Mouse (Mus musculus) intestine, embryonic 14.5 days (tissue): ENCODE data around the gene Dennd5b. TPM values are rescaled to one million over a fixed set of nuclear protein-coding genes. Genes with fewer than 3 reads are reported as not detected.
A peak's percentile ranks its signal among the peaks of the same experiment; 100 is the strongest.
"Not testable (repeated sequence)": the region's sequence is repeated elsewhere in the genome, so short reads cannot be mapped to it uniquely, and the experiment has no call there.

Experiments used
- ATAC-seq: fragments of 200-750 bp; cut with Nextera tagmentation; replicated peaks from 2 replicates; pipeline ENCODE4 v1.8.0; 2017; ENCODE audit warnings: low read depth, moderate number of reproducible peaks, moderate TSS enrichment, moderate library complexity; ENCODE audit not compliant: low FRiP score, low TSS enrichment
- DNase-seq: peaks from one replicate; pipeline ENCODE4 v3.0.0-alpha.2; 2018; ENCODE audit warnings: low spot score
- H3K27ac ChIP-seq: fragments of 300-500 bp; sonication (generic); 2 replicates; pipeline ENCODE4 v1.5.1; 2014; ENCODE audit warnings: low read depth, mild to moderate bottlenecking, control low read depth
- H3K27me3 ChIP-seq: fragments of 300-500 bp; sonication (generic); replicated peaks from 2 replicates; pipeline ENCODE4 v1.6.1; 2014; ENCODE audit warnings: low read length, control low read depth; ENCODE audit not compliant: control insufficient read depth, insufficient read depth
- H3K36me3 ChIP-seq: fragments of 300-500 bp; sonication (generic); 2 replicates; pipeline ENCODE4 v1.6.1; 2014; ENCODE audit warnings: low read length, control low read depth; ENCODE audit not compliant: control insufficient read depth, insufficient read depth
- H3K4me1 ChIP-seq: fragments of 300-500 bp; sonication (generic); replicated peaks from 2 replicates; pipeline ENCODE4 v1.6.1; 2014; ENCODE audit warnings: low read length, control low read depth, mixed read lengths; ENCODE audit not compliant: control insufficient read depth, insufficient read depth
- H3K4me2 ChIP-seq: fragments of 300-500 bp; sonication (generic); 2 replicates; pipeline ENCODE4 v1.6.1; 2014; ENCODE audit warnings: low read length
- H3K4me3 ChIP-seq: fragments of 300-500 bp; sonication (generic); 2 replicates; pipeline ENCODE4 v1.5.1; 2014; ENCODE audit warnings: low read depth, low read length, control low read depth, mixed read lengths
- H3K9ac ChIP-seq: fragments of 300-500 bp; sonication (generic); 2 replicates; pipeline ENCODE4 v1.6.1; 2014; ENCODE audit warnings: mild to moderate bottlenecking, low read length
- H3K9me3 ChIP-seq: fragments of 300-500 bp; sonication (generic); 2 replicates; pipeline ENCODE4 v1.6.1; 2016; ENCODE audit warnings: low read length, control low read depth; ENCODE audit not compliant: control insufficient read depth
- WGBS: fragments of 180-500 bp; shearing (Covaris S2); extraction: QIAGEN DNeasy Blood & Tissue Kit; methylation state at CpG from one replicate; pipeline ENCODE4 v1.1.7; 2014; 5-methylcytosine and 5-hydroxymethylcytosine counted together
- polyA plus RNA-seq: library from polyadenylated mRNA; unstranded; fragments of >200 nt; fragmentation: Nextera tagmentation; extraction: Ambion mirVana; gene quantifications from 2 replicates; pipeline ENCODE4 v1.2.1, GENCODE M21; 2014

The Dennd5b gene
- polyA plus RNA-seq, 1 experiment from 2014 or later: 13.2 TPM

GRCm38 (mm10) chr6:148944767-148945508 is 156.5 kb downstream of the Dennd5b start:
- under 1% methylated on average over 92 of the region's 92 CpGs for WGBS
- Histone ChIP-seq H3K9me3 (no peaks in the 10 kb centered on the region), H3K9ac (peak overlapping the region; percentile 97), H3K4me3 (peak overlapping the region; percentile 68), H3K4me2 (peak overlapping the region; percentile 77), H3K4me1 (peaks cover 8% of the 10 kb centered on the region; the same call in 1 of the 2 replicates), H3K36me3 (peaks cover 11% of the 10 kb centered on the region; the same call in 1 of the 2 replicates), H3K27me3 (no peaks in the 10 kb centered on the region), H3K27ac (peak overlapping the region; percentile 95)
- peak; percentile 70 for ATAC-seq
- DNase-seq: peak; percentile 92

GRCm38 (mm10) chr6:148944344-148944766 is 157.1 kb downstream of the Dennd5b start:
- ATAC-seq (peak; percentile 14; the same call in 1 of the 2 replicates), DNase-seq (peak; percentile 82)
- 0% methylated on average over 30 of the region's 30 CpGs for WGBS
- peak overlapping the region; percentile 68 for H3K4me3 ChIP-seq
- peak overlapping the region; percentile 95 for H3K27ac ChIP-seq
- peaks cover 11% of the 10 kb centered on the region; the same call in 1 of the 2 replicates for H3K36me3 ChIP-seq
- H3K9ac ChIP-seq: peak overlapping the region; percentile 97
- peaks cover 10% of the 10 kb centered on the region; the same call in 1 of the 2 replicates for H3K4me1 ChIP-seq
- H3K9me3 ChIP-seq: no peaks in the 10 kb centered on the region
- H3K4me2 ChIP-seq: peak overlapping the region; percentile 77
- H3K27me3 ChIP-seq: no peaks in the 10 kb centered on the region

- peak overlapping the region; percentile 77 for H3K4me2 ChIP-seq
- H3K4me1 ChIP-seq: peaks cover 13% of the 10 kb centered on the region; the same call in 1 of the 2 replicates
- H3K9ac ChIP-seq: peak overlapping the region; percentile 97
- WGBS: 20% methylated on average over 3 of the region's 3 CpGs
- H3K27me3 ChIP-seq: no peaks in the 10 kb centered on the region
- no peak overlapping the region for H3K27ac ChIP-seq
- peaks cover 11% of the 10 kb centered on the region; the same call in 1 of the 2 replicates for H3K36me3 ChIP-seq
- H3K4me3 ChIP-seq: peak overlapping the region; percentile 68
- no peaks in the 10 kb centered on the region for H3K9me3 ChIP-seq
- DNase-seq: peak; percentile 57
- ATAC-seq: no peak
These were observed 157.8 kb downstream of the Dennd5b start for GRCm38 (mm10) chr6:148943695-148944094.

GRCm38 (mm10) chr6:148942406-148942805 is 159.1 kb downstream of the Dennd5b start:
- Histone ChIP-seq H3K4me2 (no peak overlapping the region), H3K4me3 (no peak overlapping the region), H3K27me3 (no peaks in the 10 kb centered on the region), H3K9ac (no peak overlapping the region), H3K9me3 (no peaks in the 10 kb centered on the region), H3K27ac (no peak overlapping the region), H3K4me1 (peaks cover 16% of the 10 kb centered on the region; the same call in 1 of the 2 replicates), H3K36me3 (peaks cover 11% of the 10 kb centered on the region; the same call in 1 of the 2 replicates)
- DNase-seq: peak; percentile 58
- 74% methylated on average over 4 of the region's 4 CpGs for WGBS
- no peak for ATAC-seq

GRCm38 (mm10) chr6:148941880-148942279 is 159.6 kb downstream of the Dennd5b start:
- no peak overlapping the region for H3K4me3 ChIP-seq
- H3K9ac ChIP-seq: no peak overlapping the region
- H3K4me1 ChIP-seq: peaks cover 16% of the 10 kb centered on the region; the same call in 1 of the 2 replicates
- peaks cover 11% of the 10 kb centered on the region; the same call in 1 of the 2 replicates for H3K36me3 ChIP-seq
- no peaks in the 10 kb centered on the region for H3K9me3 ChIP-seq
- H3K4me2 ChIP-seq: 0 out of 2 replicates have a peak overlapping the region, but pooled peaks have one; percentile 13
- no peak for ATAC-seq
- no peak for DNase-seq
- no peaks in the 10 kb centered on the region for H3K27me3 ChIP-seq
- WGBS: 57% methylated on average over 5 of the region's 5 CpGs
- no peak overlapping the region for H3K27ac ChIP-seq

- DNase-seq: peak; percentile 48
These were observed 161.1 kb downstream of the Dennd5b start for GRCm38 (mm10) chr6:148940383-148940782.

More at GRCm38 (mm10) chr6:148940383-148940782, 161.1 kb downstream of the Dennd5b start:
- Histone ChIP-seq H3K4me1 (peaks cover 19% of the 10 kb centered on the region), H3K36me3 (peaks cover 11% of the 10 kb centered on the region; the same call in 1 of the 2 replicates)
- not testable (repeated sequence) for H3K4me2 ChIP-seq, ATAC-seq, H3K9me3 ChIP-seq, H3K9ac ChIP-seq, H3K27me3 ChIP-seq, H3K4me3 ChIP-seq, H3K27ac ChIP-seq
- 82% methylated on average over 2 of the region's 3 CpGs for WGBS

Other genes starting within 250 kb of the Dennd5b start
- gene Caprin2, start 205.4 kb downstream of the Dennd5b start, polyA plus RNA-seq: 11.4 and 13.7 TPM in 2 replicates
- gene Sinhcaf, start 155.2 kb downstream of the Dennd5b start, polyA plus RNA-seq: 131 and 150 TPM in 2 replicates
- gene Gm10203, start 28.5 kb upstream of the Dennd5b start, polyA plus RNA-seq: not detected in 2 replicates
- 15.7 and 18.4 TPM in 2 replicates for gene Etfbkmt, start 38.2 kb upstream of the Dennd5b start, polyA plus RNA-seq
- 26.7 and 29.8 TPM in 2 replicates for gene Amn1, start 87.0 kb upstream of the Dennd5b start, polyA plus RNA-seq
- 45.9 and 53.6 TPM in 2 replicates for gene Resf1, start 207.7 kb upstream of the Dennd5b start, polyA plus RNA-seq